ENCODE assay signal across 18 mouse cellular contexts in the genomic region with DNA sequence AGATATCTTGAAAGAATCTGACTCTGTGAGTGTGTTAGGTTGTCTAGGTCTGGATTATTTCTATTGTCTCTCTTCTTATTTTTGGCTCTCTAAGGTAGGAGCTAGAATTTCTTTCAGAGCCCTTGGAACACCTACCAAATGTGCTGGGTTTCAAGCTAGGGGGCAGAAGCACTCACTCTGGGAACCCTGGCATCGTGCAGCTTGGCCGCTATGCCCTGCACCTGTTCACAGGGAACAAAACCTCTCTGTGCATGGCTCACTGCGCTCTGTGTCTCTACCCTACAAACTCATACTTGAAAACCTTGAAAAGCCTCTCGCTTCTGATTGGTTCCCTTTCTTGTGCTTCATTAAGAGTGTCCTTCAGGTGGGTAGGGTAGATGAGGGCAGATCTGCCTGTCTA.
"Had no signal": no experiment of that assay in that cellular context is flagged by ENCODE, and none has a peak within 500 bp of the region (broad histone marks: within the 10 kb centered on the region; RNA-seq: fewer than 3 reads in every experiment).

No protein-coding gene starts in this region.

- ATAC-seq: liver, embryonic 12.5 days had no signal

- H3K4me2 ChIP-seq: kidney, embryonic 15.5 days; limb, embryonic 13.5 days; liver, embryonic 12.5 days; liver, embryonic 15.5 days; midbrain, embryonic 11.5 days had no signal

- H3K36me3 ChIP-seq: kidney, embryonic 15.5 days; limb, embryonic 10.5 days; limb, embryonic 13.5 days; liver, embryonic 12.5 days; liver, embryonic 15.5 days had no signal

- H3K27me3 ChIP-seq: limb, embryonic 13.5 days; liver, embryonic 12.5 days; liver, embryonic 15.5 days had no signal

- DNase-seq: kidney, postnatal 10 days; kidney, postnatal 36 days; layer of hippocampus, adult 9-11 months; liver; lung, adult 18-20 months; lung, postnatal 14 days; lung, postnatal 4 days; midbrain, embryonic 14.5 days; thymus, adult 2 months; thymus, postnatal 14 days; thymus, postnatal 4 days had no signal

- H3K9ac ChIP-seq: kidney, embryonic 15.5 days; limb, embryonic 13.5 days; liver, embryonic 12.5 days; liver, embryonic 15.5 days had no signal

- H3K4me1 ChIP-seq: kidney, embryonic 15.5 days; limb, embryonic 10.5 days; limb, embryonic 13.5 days; liver, embryonic 12.5 days; liver, embryonic 15.5 days had no signal

- H3K9me3 ChIP-seq: kidney, embryonic 15.5 days; limb, embryonic 10.5 days; limb, embryonic 13.5 days; liver, embryonic 12.5 days; liver, embryonic 15.5 days had no signal

- H3K27ac ChIP-seq: kidney, embryonic 15.5 days; limb, embryonic 10.5 days; limb, embryonic 13.5 days; liver, embryonic 12.5 days; liver, embryonic 15.5 days; stomach, postnatal 0 days had no signal

- H3K4me3 ChIP-seq: kidney, embryonic 15.5 days; limb, embryonic 10.5 days; limb, embryonic 13.5 days; liver, embryonic 12.5 days; liver, embryonic 15.5 days had no signal
